Mouse (Mus musculus): ENCODE measurements at regions not wholly inside any gene's neighbourhood (a gene's known extent, or its start where the extent isn't known, plus 50 kb on each side); places are given as distances from the start of the nearest gene placed in this dataset.

DNA sequence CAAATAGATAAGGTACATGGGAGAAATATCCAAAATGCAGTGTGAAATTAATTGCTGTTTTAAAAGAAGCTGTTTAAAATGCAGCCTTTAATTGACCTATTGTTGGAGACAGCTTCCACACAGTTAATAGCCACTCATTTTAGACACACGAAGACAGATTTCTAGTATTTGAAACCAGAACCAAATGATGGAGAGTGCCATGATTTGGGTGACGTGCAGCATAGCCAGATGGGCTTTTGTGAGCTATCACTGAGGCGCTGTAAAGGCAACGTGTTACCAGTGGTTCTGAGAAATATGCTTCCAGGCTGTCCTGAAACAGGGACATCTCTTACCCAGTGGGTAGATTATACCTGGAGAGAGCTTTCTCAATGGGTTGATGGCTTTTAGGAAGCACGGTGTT, 594.4 kb upstream of the Cdh5 start:
- intact Hi-C loops (cut with DNase I) = no loop called here
- no peak for DNase-seq (ENCODE audit: extremely low spot score in 1 of 2, low spot score in 2 of 2)

DNA sequence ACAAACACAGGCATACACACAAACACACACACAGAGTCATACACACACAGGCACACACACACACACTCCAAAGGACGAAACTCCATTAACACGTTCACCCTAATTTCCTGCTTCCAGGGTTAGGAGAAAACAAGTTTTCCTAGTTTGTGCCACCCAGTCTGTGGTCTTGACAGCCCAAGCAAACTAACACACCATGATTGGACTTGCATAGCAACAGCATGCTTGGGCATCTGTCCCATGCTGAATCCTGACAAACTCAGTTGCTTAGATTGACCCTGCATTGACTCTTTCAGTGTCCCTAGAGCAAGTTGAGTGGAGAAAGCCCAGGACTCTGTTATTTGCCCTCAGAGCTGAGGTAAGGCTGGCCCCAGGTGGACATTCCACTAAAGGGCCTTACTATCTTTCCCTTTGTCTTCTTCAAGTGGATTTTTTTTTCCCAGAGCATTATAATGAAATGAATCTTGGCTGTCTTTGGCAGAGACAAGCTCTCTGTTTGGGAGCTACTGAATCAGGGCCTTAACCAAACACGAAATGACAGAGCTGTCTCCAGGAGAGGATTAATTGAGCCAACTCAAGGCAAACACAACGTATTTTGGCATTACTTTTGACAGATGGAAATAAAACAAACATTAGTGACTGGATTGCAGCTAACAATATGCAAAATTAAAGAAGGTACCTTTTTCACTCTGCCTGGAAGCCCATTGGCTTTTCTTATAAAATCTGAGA, 581.1 kb upstream of the Cdh5 start:
- intact Hi-C loops (cut with DNase I) = no loop called here
- no peak for DNase-seq (ENCODE audit: extremely low spot score in 1 of 2, low spot score in 2 of 2)

DNA sequence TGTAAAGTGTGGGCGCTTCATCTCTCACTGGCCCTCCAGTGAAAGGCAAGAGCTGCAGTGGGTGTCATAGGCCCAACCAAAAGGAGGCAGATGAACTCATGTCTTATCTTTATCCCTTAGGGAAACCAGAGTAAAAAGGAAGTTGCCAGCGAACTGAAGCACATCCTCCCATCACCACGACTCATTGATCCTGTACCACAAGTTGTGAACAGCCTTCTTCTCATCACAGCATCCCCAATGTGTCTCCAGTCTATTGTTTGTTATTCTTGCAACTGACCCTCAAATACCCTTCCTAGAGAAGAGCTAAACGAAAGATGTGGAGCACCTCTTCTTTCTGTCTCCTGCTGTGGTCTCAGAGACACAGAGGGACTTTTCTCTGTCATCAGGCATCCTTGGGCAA, 570.5 kb upstream of the Cdh5 start:
- no peak for DNase-seq (ENCODE audit: extremely low spot score in 1 of 2, low spot score in 2 of 2)
- intact Hi-C loops (cut with DNase I) = no loop called here

- DNase-seq (ENCODE audit: extremely low spot score in 1 of 2, low spot score in 2 of 2) = no peak
These were observed 566.5 kb upstream of the Cdh5 start for GRCm38 (mm10) chr8:103534971-103535370.

DNA sequence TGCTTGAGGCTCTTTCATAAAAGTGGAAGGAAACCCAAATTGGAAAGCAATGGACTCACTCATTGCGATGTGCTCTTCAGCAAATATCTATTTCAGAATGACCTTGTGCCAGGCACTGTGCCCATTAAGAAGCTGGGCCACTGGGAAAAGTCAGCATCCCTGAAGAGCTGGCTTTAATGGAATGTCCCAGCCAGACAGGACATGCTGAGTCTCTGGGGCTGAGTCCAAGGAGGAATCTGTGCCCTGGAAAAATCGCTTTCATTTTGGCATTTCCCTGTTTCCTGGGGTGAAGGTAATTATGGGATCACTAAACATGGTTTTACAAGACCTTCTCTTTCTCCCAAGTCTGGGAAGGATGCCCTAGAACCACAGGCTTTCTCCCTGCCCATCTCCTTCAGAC, 564.6 kb upstream of the Cdh5 start:
- no peak for DNase-seq (ENCODE audit: extremely low spot score in 1 of 2, low spot score in 2 of 2)
- intact Hi-C loops (cut with DNase I) = no loop called here

More at GRCm38 (mm10) chr8:103534971-103535370, 566.5 kb upstream of the Cdh5 start:
- intact Hi-C loops (cut with DNase I) = no loop called here

- intact Hi-C loops (cut with DNase I) = no loop called here
- no peak for DNase-seq (ENCODE audit: extremely low spot score in 1 of 2, low spot score in 2 of 2)
These were observed 559.5 kb upstream of the Cdh5 start for GRCm38 (mm10) chr8:103541954-103542353.

GRCm38 (mm10) chr8:103551916-103552535, 549.4 kb upstream of the Cdh5 start:
- intact Hi-C loops (cut with DNase I) = no loop called here
- peak in 1 of 2 experiments; percentile 13 for DNase-seq (ENCODE audit: extremely low spot score in 1 of 2, low spot score in 2 of 2)

- intact Hi-C loops (cut with DNase I) = no loop called here
- no peak for DNase-seq (ENCODE audit: extremely low spot score in 1 of 2, low spot score in 2 of 2)
These were observed 539.8 kb upstream of the Cdh5 start for GRCm38 (mm10) chr8:103561606-103562005.

GRCm38 (mm10) chr8:103570864-103571425, 530.5 kb upstream of the Cdh5 start:
- no peak for DNase-seq (ENCODE audit: extremely low spot score in 1 of 2, low spot score in 2 of 2)
- intact Hi-C loops (cut with DNase I) = no loop called here

- no peak for DNase-seq (ENCODE audit: extremely low spot score in 1 of 2, low spot score in 2 of 2)
- intact Hi-C loops (cut with DNase I) = no loop called here
These were observed 524.3 kb upstream of the Cdh5 start for GRCm38 (mm10) chr8:103577147-103577546.

- no peak for DNase-seq (ENCODE audit: extremely low spot score in 1 of 2, low spot score in 2 of 2)
- intact Hi-C loops (cut with DNase I) = no loop called here
These were observed 523.4 kb upstream of the Cdh5 start for GRCm38 (mm10) chr8:103578006-103578405.

GRCm38 (mm10) chr8:103608291-103608690, 493.1 kb upstream of the Cdh5 start:
- no peak for DNase-seq (ENCODE audit: extremely low spot score in 1 of 2, low spot score in 2 of 2)
- intact Hi-C loops (cut with DNase I) = no loop called here

DNA sequence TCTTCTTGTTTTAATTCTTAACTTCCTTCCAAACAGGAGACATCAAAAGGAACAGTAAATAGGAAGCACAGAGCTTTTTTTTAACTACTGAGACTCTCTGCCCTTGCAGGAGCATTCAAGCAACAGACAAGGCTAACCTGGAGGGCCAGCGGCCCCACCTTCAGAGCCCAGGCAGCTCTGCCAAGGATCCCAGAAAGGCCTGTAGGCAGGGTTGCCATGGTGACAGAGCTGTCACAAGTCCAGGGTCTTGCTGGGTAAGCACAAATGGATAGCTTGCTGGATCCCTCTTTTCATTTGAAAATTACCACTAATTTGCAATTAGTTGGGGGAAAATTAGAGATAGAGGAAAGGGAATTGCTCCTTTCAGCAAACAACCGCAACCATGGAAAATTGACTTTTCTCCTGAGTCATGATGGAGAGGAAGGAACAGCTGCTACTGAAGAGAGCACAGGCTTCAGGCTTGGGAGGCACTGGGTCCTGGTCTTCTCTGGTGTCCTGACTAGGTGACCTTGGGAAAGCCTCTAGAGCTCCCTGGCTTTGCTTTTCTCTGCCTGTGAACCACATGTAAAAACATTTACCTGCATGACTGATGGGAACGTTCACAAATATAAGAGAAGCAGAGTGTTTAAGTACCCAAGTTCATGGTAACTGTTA, 477.5 kb upstream of the Cdh5 start:
- intact Hi-C loops (cut with DNase I) = no loop called here
- DNase-seq (ENCODE audit: extremely low spot score in 1 of 2, low spot score in 2 of 2) = peak; percentile 38 to 55

DNA sequence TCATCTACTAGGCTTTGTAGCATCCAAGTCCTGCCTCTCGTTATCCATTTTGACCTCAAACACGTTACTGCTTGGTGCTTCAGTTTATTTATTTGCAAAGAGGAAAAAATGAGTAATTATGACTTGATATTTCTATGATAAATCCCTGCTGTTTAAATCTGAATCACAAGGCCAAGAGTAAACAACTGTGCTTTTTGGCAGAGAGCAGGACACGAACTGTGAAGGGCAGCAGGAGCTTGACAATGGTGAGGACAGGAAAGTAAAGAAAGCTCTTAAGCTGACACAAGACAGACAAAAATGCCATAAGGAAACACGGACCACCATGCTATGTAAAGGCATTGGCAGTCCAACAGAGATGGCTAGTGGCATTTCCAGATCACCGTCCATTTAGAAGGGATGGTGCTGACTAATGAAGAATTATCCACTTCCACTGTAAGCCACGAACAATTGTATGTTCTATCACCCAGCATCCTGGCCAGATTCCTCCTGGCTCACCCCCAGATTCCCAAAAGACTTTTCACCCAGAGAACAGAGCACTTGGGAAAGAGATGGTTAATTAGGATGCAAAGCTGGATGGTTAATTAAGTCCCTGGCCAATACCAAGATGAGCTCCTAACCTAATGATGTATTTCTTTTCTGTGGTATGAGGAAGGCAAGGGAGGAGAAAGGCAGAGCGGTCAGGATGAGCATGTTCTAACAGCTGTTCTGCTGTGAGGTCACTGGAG, 476.1 kb upstream of the Cdh5 start:
- intact Hi-C loops (cut with DNase I) = no loop called here
- no peak for DNase-seq (ENCODE audit: extremely low spot score in 1 of 2, low spot score in 2 of 2)

DNA sequence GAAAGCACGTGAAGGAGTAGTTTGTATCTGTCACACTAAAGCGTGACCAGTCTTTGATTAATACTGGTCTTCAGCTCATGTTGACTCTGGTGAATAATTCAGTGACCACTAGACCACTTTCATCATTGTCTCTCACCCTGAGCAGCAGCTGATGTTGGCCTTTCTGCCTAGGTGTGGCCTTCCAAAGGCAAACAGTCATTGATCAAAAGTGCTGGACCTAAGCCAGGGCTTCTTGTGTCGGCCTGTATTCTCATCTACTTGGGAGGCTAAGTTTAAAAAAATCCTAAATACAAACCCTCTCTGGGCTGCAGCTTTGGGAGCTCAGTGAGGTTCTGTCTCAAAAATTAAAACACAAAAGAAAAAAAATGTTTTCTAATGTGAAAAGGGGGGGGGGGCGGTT, 475.0 kb upstream of the Cdh5 start:
- no peak for DNase-seq (ENCODE audit: extremely low spot score in 1 of 2, low spot score in 2 of 2)
- intact Hi-C loops (cut with DNase I) = no loop called here

GRCm38 (mm10) chr8:103632543-103632942, 468.9 kb upstream of the Cdh5 start:
- no peak for DNase-seq (ENCODE audit: extremely low spot score in 1 of 2, low spot score in 2 of 2)
- intact Hi-C loops (cut with DNase I) = no loop called here

DNA sequence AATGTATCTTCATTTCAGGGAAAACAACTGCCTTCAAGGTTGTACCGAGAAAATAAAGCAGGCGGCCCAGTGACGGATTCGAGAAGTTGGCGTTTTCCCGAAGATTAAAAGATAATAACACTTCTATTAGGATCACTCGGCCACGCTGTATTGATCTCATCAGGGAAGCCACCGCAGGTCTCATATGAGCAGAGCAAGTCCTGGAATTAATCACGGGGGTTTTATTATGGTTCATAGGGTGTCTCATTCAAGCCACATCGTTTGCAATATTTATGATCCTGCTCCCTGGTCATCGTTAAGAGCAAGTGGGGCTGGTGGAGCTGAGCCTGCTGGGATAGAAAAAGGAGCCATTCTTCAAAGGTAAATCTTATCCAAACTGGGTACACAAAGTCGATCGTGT, 466.5 kb upstream of the Cdh5 start:
- intact Hi-C loops (cut with DNase I) = no loop called here
- no peak for DNase-seq (ENCODE audit: extremely low spot score in 1 of 2, low spot score in 2 of 2)

DNA sequence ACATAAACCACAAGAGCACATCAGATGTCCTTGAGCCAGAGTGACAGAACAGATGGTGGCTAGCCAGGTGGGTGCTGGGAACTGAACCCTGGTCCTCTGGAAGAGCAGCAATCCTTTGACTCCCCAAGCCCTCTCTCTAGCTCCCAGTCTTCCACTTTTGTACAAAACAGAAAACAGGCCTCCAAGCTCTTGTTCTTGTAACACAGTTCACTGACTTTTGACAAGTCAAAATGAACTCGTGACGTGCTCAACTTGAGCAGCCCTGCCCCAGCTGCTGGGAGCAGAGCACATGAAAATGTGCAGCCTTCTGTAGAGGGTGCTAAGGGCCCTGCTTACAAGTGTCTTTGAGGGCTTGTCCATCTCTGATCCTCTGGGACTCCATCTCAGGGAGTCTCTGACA, 457.8 kb upstream of the Cdh5 start:
- intact Hi-C loops (cut with DNase I) = no loop called here
- DNase-seq (ENCODE audit: extremely low spot score in 1 of 2, low spot score in 2 of 2) = no peak

GRCm38 (mm10) chr8:103644106-103644505, 457.3 kb upstream of the Cdh5 start:
- intact Hi-C loops (cut with DNase I) = no loop called here
- DNase-seq (ENCODE audit: extremely low spot score in 1 of 2, low spot score in 2 of 2) = peak; percentile 79 to 80
